Mouse (Mus musculus) thymus, postnatal 0 days (tissue): ENCODE data around the gene Gm14632. TPM values are rescaled to one million over a fixed set of nuclear protein-coding genes. Genes with fewer than 3 reads are reported as not detected.
"Not testable (repeated sequence)": the region's sequence is repeated elsewhere in the genome, so short reads cannot be mapped to it uniquely, and the experiment has no call there.

ENCODE experiments used
- DNase-seq: peaks from one replicate; pipeline ENCODE4 v3.0.0-alpha.2; 2015; ENCODE audit warnings: low spot score
- polyA plus RNA-seq: library from polyadenylated mRNA; unstranded; fragments of >200 nt; fragmentation: Nextera tagmentation; extraction: Ambion mirVana; gene quantifications from 2 replicates; pipeline ENCODE4 v1.2.1, GENCODE M21; 2015

Gene Gm14632
- polyA plus RNA-seq: not detected in 2 replicates

GRCm38 (mm10) chrX:30329472-30329871 is at the start of gene Gm14632:
TSS of gene Gm14632 (plus strand) at chrX:30329772.
- not testable (repeated sequence) for DNase-seq
